Mouse (Mus musculus): ENCODE results near the gene Chmp4b. TPM values are rescaled to one million over a fixed set of nuclear protein-coding genes. Genes with fewer than 3 reads are reported as not detected.

Chmp4b gene
- polyA plus RNA-seq, 2 experiments = 8.1 to 84.2 TPM

DNA sequence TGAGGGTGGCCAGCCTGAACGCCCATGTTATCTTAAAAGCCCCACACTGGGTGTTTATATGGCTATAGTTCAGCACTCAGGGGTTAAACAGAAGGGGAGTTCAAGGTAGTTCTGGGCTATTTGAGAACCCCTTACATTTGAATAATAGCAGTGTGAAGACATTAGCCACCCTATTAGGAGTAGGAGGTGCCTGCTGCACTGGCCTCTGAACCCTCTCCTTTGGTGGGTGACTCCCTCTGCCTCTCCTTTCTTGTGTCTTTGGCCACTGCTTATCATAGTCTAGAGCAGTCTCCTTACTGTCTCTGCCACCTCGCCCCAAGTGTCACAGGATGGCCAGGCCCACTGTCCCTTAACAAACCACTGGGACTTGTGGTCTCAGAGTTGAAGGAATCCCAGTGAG is 28.8 kb downstream of the Chmp4b start:
- TF ChIP-seq EP300 (IDR thresholded peaks at IDR 0.05; ENCODE audit: low read depth) = no peak
- no peaks in the 10 kb centered on the region for H3K27me3 ChIP-seq (ENCODE audit: control insufficient read depth, insufficient read depth, low read length)
- WGBS (ENCODE audit: insufficient replicate concordance) = 37% methylated on average over 2 of the region's 2 CpGs
- H3K27ac ChIP-seq = no peak overlapping the region
- H3K4me3 ChIP-seq (ENCODE audit: insufficient read depth in 1 of 2, low read depth in 2 of 2, low read length in 2 of 2) = no peak overlapping the region
- H3K36me3 ChIP-seq (replicated peaks; ENCODE audit: control insufficient read depth, insufficient read depth, low read depth) = no peaks in the 10 kb centered on the region; the same call in 1 of the 2 replicates
- ATAC-seq (ENCODE audit: insufficient read depth) = no peak
- no peak for DNase-seq (ENCODE audit: low read depth in 3 of 3, low spot score in 3 of 3)
- no peaks in the 10 kb centered on the region for H3K9me3 ChIP-seq (ENCODE audit: control insufficient read depth, low read length)
- peaks cover 23 to 26% of the 10 kb centered on the region in 2 experiments for H3K4me1 ChIP-seq (replicated peaks; ENCODE audit: control insufficient read depth in 2 of 2, insufficient read depth in 2 of 2, low read length in 1 of 2)
- no peak overlapping the region for H3K4me2 ChIP-seq (ENCODE audit: low read depth)
- no peak overlapping the region for H3K9ac ChIP-seq (replicated peaks)

DNA sequence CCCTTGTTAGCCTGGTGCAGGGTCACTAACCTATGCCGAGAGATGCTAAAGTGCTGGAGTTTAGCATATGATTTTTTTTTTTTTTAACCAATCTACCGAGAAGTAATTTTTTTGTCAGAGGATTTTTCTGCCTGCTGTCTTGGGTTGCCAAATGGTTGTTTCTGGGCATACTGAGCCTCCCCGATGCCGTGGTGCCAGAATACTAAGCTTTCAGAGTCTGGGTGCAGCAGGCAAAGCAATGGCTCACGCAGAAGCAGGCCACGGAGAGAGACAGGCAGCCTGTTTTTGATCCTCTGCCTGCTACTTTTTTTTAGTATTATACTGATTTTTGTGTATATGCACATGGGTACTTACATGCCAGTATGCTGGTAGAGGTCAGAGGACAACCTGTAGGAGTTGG is 29.4 kb downstream of the Chmp4b start:
- TF ChIP-seq CTCF (IDR thresholded peaks at IDR 0.05; ENCODE audit: low read depth) = no peak
- no peak for TF ChIP-seq EP300 (IDR thresholded peaks at IDR 0.05; ENCODE audit: low read depth)
- Histone ChIP-seq H3K4me2 (ENCODE audit: low read depth) (no peak overlapping the region), H3K36me3 (replicated peaks; ENCODE audit: control insufficient read depth, insufficient read depth, low read depth) (no peaks in the 10 kb centered on the region), H3K27ac (no peak overlapping the region), H3K27me3 (ENCODE audit: control insufficient read depth, insufficient read depth, low read length) (no peaks in the 10 kb centered on the region), H3K4me1 (replicated peaks; ENCODE audit: control insufficient read depth in 2 of 2, insufficient read depth in 2 of 2, low read length in 1 of 2) (peaks cover 23 to 24% of the 10 kb centered on the region in 2 experiments), H3K9me3 (ENCODE audit: control insufficient read depth, low read length) (no peaks in the 10 kb centered on the region), H3K9ac (replicated peaks) (no peak overlapping the region), H3K4me3 (ENCODE audit: insufficient read depth in 1 of 2, low read depth in 2 of 2, low read length in 2 of 2) (no peak overlapping the region)
- DNase-seq (ENCODE audit: low read depth in 3 of 3, low spot score in 3 of 3) (no peak), ATAC-seq (ENCODE audit: insufficient read depth) (no peak)
- WGBS (ENCODE audit: insufficient replicate concordance) = 86% methylated on average over 6 of the region's 6 CpGs

DNA sequence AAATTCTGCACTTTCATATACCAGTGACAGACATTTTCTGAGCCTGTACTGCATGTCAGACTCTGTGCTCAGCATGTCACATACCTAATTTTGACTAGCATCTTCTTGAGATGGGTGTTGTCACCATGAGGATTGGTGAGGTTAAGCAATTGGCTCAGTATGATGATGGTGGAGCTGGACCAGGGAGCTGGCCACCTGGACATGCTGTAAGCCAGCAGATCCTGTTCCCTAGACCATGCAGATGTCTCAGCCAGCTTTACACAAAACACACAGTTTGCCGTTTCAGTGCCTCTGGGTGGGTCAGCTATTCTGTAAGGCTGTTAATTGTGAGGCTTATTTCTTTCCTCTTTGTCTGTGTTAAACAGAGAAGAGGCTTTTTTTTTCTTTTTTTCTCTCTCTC is 31.2 kb downstream of the Chmp4b start:
- ATAC-seq (ENCODE audit: insufficient read depth) (no peak), DNase-seq (ENCODE audit: low read depth in 3 of 3, low spot score in 3 of 3) (no peak)
- Histone ChIP-seq H3K4me2 (ENCODE audit: low read depth) (no peak overlapping the region), H3K9me3 (ENCODE audit: control insufficient read depth, low read length) (no peaks in the 10 kb centered on the region), H3K4me3 (ENCODE audit: insufficient read depth in 1 of 2, low read depth in 2 of 2, low read length in 2 of 2) (no peak overlapping the region), H3K27me3 (ENCODE audit: control insufficient read depth, insufficient read depth, low read length) (no peaks in the 10 kb centered on the region), H3K9ac (replicated peaks) (no peak overlapping the region), H3K4me1 (replicated peaks; ENCODE audit: control insufficient read depth in 2 of 2, insufficient read depth in 2 of 2, low read length in 1 of 2) (peaks cover 11% of the 10 kb centered on the region in 2 experiments), H3K36me3 (replicated peaks; ENCODE audit: control insufficient read depth, insufficient read depth, low read depth) (no peaks in the 10 kb centered on the region), H3K27ac (no peak overlapping the region)
- WGBS (ENCODE audit: insufficient replicate concordance) = 66% methylated on average over 1 of the region's 1 CpGs
- TF ChIP-seq CTCF (IDR thresholded peaks at IDR 0.05; ENCODE audit: low read depth) (no peak), EP300 (IDR thresholded peaks at IDR 0.05; ENCODE audit: low read depth) (no peak)

DNA sequence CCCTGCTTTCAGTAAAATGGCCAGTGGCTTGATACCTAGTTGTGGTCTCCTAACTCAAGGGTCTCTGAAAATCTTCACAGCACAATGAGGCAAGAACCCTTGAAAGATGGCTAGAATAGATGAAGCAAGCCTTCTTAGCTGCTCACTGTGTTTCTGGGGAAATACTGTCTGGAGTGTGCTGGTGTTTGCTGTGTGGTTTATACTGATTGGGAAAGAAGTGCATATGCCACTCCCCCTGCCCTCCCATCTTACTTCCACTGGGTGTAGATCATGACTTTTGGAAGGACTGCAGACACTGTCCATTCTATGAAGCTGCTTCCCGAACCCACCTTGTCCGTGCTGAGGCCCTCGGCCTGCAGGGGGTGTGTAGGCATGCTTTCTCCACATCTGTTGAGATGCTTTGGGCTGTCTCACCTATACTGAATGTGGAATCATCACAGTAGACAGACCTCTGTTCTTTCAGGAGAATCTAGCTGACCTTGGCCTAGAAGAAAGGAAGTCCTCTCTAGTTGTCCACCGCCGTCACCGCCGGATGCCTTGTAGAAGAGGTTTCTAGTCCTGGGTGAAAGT is 33.5 kb downstream of the Chmp4b start:
- Histone ChIP-seq H3K36me3 (replicated peaks; ENCODE audit: control insufficient read depth, insufficient read depth, low read depth) (peaks cover 2% of the 10 kb centered on the region; the same call in 1 of the 2 replicates), H3K4me3 (ENCODE audit: insufficient read depth in 1 of 2, low read depth in 2 of 2, low read length in 2 of 2) (no peak overlapping the region), H3K27me3 (ENCODE audit: control insufficient read depth, insufficient read depth, low read length) (no peaks in the 10 kb centered on the region), H3K4me1 (replicated peaks; ENCODE audit: control insufficient read depth in 2 of 2, insufficient read depth in 2 of 2, low read length in 1 of 2) (peaks cover 2 to 3% of the 10 kb centered on the region in 2 experiments; a peak in 3 of 4 replicates), H3K9me3 (ENCODE audit: control insufficient read depth, low read length) (no peaks in the 10 kb centered on the region), H3K27ac (no peak overlapping the region), H3K9ac (replicated peaks) (no peak overlapping the region), H3K4me2 (ENCODE audit: low read depth) (no peak overlapping the region)
- TF ChIP-seq EP300 (IDR thresholded peaks at IDR 0.05; ENCODE audit: low read depth) (no peak), CTCF (IDR thresholded peaks at IDR 0.05; ENCODE audit: low read depth) (no peak)
- 87% methylated on average over 7 of the region's 7 CpGs for WGBS (ENCODE audit: insufficient replicate concordance)
- ATAC-seq (ENCODE audit: insufficient read depth) = no peak
- DNase-seq (ENCODE audit: low read depth in 3 of 3, low spot score in 3 of 3) = no peak

DNA sequence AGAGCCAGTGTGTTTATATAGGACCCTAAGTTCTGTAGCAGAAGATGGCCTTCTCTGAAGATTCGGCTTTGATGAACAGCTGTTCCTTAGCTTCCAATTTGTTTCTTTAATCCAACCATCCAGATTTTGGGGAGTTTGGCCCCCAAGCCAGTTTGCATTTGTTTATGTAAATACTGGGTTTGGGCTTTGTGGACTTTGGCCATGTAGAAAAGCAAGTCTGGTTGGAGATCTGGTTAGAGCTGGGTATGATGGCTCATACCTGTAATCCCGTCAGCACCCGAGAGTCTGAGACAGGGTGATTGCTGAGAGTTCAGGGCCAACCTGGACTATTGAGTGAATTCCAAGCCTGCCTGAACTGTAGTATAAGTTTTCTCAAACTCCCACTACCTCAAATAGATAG is 34.3 kb downstream of the Chmp4b start:
- no peak overlapping the region for H3K9ac ChIP-seq (replicated peaks)
- no peak for DNase-seq (ENCODE audit: low read depth in 3 of 3, low spot score in 3 of 3)
- WGBS (ENCODE audit: insufficient replicate concordance) = 70% methylated on average over 3 of the region's 3 CpGs

More for the DNA sequence above, 34.3 kb downstream of the Chmp4b start:
- Histone ChIP-seq H3K4me1 (replicated peaks; ENCODE audit: control insufficient read depth in 2 of 2, insufficient read depth in 2 of 2, low read length in 1 of 2) (peaks cover 0 to 3% of the 10 kb centered on the region in 2 experiments; a peak in 1 of 4 replicates), H3K9me3 (ENCODE audit: control insufficient read depth, low read length) (no peaks in the 10 kb centered on the region), H3K36me3 (replicated peaks; ENCODE audit: control insufficient read depth, insufficient read depth, low read depth) (peaks cover 7% of the 10 kb centered on the region), H3K27ac (no peak overlapping the region), H3K27me3 (ENCODE audit: control insufficient read depth, insufficient read depth, low read length) (no peaks in the 10 kb centered on the region), H3K4me2 (ENCODE audit: low read depth) (no peak overlapping the region), H3K4me3 (ENCODE audit: insufficient read depth in 1 of 2, low read depth in 2 of 2, low read length in 2 of 2) (no peak overlapping the region)
- no peak for ATAC-seq (ENCODE audit: insufficient read depth)
- no peak for TF ChIP-seq EP300 (IDR thresholded peaks at IDR 0.05; ENCODE audit: low read depth)
- no peak for TF ChIP-seq CTCF (IDR thresholded peaks at IDR 0.05; ENCODE audit: low read depth)
